Mouse (Mus musculus): ENCODE results near the gene Kctd14. TPM values are rescaled to one million over a fixed set of nuclear protein-coding genes. Genes with fewer than 3 reads are reported as not detected.

Kctd14 gene
- polyA plus RNA-seq, 1 experiment from 2014 or later = 0.72 TPM

GRCm38 (mm10) chr7:97416473-97416872, 34.6 kb upstream of the Kctd14 start:
- H3K9ac ChIP-seq (ENCODE audit: low read depth, low read length) = no peak overlapping the region
- H3K27ac ChIP-seq = no peak overlapping the region
- WGBS = 90% methylated on average over 4 of the region's 4 CpGs
- H3K4me3 ChIP-seq (replicated peaks; ENCODE audit: low read depth, low read length) = no peak overlapping the region
- no peak for TF ChIP-seq CTCF (IDR thresholded peaks at IDR 0.05; ENCODE audit: low read depth)
- no peaks in the 10 kb centered on the region for H3K9me3 ChIP-seq (replicated peaks; ENCODE audit: low read length)
- no peak for ATAC-seq (replicated peaks; ENCODE audit: low FRiP score, low read depth)
- no peaks in the 10 kb centered on the region for H3K4me1 ChIP-seq (replicated peaks; ENCODE audit: insufficient read depth, low read length)
- no peaks in the 10 kb centered on the region for H3K27me3 ChIP-seq (ENCODE audit: insufficient read depth, low read length)
- no peaks in the 10 kb centered on the region for H3K36me3 ChIP-seq (ENCODE audit: insufficient read depth, low read length)
- no peak overlapping the region for H3K4me2 ChIP-seq (ENCODE audit: low read length)
- DNase-seq (ENCODE audit: low spot score) = no peak

- WGBS = 65% methylated on average over 25 of the region's 25 CpGs
- no peak for TF ChIP-seq CTCF (IDR thresholded peaks at IDR 0.05; ENCODE audit: low read depth)
- ATAC-seq (replicated peaks; ENCODE audit: low FRiP score, low read depth) = peak; percentile 37; the same call in 1 of the 2 replicates
- Histone ChIP-seq H3K27ac (no peak within 1 kb of the TSS), H3K9ac (ENCODE audit: low read depth, low read length) (no peak within 1 kb of the TSS), H3K4me2 (ENCODE audit: low read length) (no peak within 1 kb of the TSS), H3K9me3 (replicated peaks; ENCODE audit: low read length) (no peaks in the 10 kb centered on the region), H3K4me3 (replicated peaks; ENCODE audit: low read depth, low read length) (no peak within 1 kb of the TSS), H3K27me3 (ENCODE audit: insufficient read depth, low read length) (no peaks in the 10 kb centered on the region), H3K4me1 (replicated peaks; ENCODE audit: insufficient read depth, low read length) (no peaks in the 10 kb centered on the region), H3K36me3 (ENCODE audit: insufficient read depth, low read length) (no peaks in the 10 kb centered on the region)
- DNase-seq (ENCODE audit: low spot score) = peak; percentile 64
Measured at GRCm38 (mm10) chr7:97416906-97417777, 34.0 kb upstream of the Kctd14 start, which contains the start of gene Thrsp. Gene Thrsp, minus strand, starts transcription at chr7:97417730.

GRCm38 (mm10) chr7:97418717-97419116, 32.4 kb upstream of the Kctd14 start:
- H3K27me3 ChIP-seq (ENCODE audit: insufficient read depth, low read length) = no peaks in the 10 kb centered on the region
- H3K4me3 ChIP-seq (replicated peaks; ENCODE audit: low read depth, low read length) = no peak overlapping the region
- WGBS = 67% methylated on average over 5 of the region's 5 CpGs
- no peak for DNase-seq (ENCODE audit: low spot score)
- no peak overlapping the region for H3K27ac ChIP-seq
- no peak for ATAC-seq (replicated peaks; ENCODE audit: low FRiP score, low read depth)
- no peak overlapping the region for H3K4me2 ChIP-seq (ENCODE audit: low read length)
- H3K4me1 ChIP-seq (replicated peaks; ENCODE audit: insufficient read depth, low read length) = no peaks in the 10 kb centered on the region
- no peak for TF ChIP-seq CTCF (IDR thresholded peaks at IDR 0.05; ENCODE audit: low read depth)
- no peak overlapping the region for H3K9ac ChIP-seq (ENCODE audit: low read depth, low read length)
- H3K36me3 ChIP-seq (ENCODE audit: insufficient read depth, low read length) = no peaks in the 10 kb centered on the region
- H3K9me3 ChIP-seq (replicated peaks; ENCODE audit: low read length) = no peaks in the 10 kb centered on the region

- Histone ChIP-seq H3K9ac (ENCODE audit: low read depth, low read length) (no peak overlapping the region), H3K4me1 (replicated peaks; ENCODE audit: insufficient read depth, low read length) (no peaks in the 10 kb centered on the region), H3K36me3 (ENCODE audit: insufficient read depth, low read length) (no peaks in the 10 kb centered on the region), H3K9me3 (replicated peaks; ENCODE audit: low read length) (no peaks in the 10 kb centered on the region), H3K27me3 (ENCODE audit: insufficient read depth, low read length) (no peaks in the 10 kb centered on the region), H3K4me2 (ENCODE audit: low read length) (no peak overlapping the region), H3K27ac (no peak overlapping the region), H3K4me3 (replicated peaks; ENCODE audit: low read depth, low read length) (no peak overlapping the region)
- ATAC-seq (replicated peaks; ENCODE audit: low FRiP score, low read depth) = no peak
- no peak for TF ChIP-seq CTCF (IDR thresholded peaks at IDR 0.05; ENCODE audit: low read depth)
- DNase-seq (ENCODE audit: low spot score) = no peak
- 84% methylated on average over 5 of the region's 5 CpGs for WGBS
Measured at GRCm38 (mm10) chr7:97419163-97419562, 32.0 kb upstream of the Kctd14 start.

DNA sequence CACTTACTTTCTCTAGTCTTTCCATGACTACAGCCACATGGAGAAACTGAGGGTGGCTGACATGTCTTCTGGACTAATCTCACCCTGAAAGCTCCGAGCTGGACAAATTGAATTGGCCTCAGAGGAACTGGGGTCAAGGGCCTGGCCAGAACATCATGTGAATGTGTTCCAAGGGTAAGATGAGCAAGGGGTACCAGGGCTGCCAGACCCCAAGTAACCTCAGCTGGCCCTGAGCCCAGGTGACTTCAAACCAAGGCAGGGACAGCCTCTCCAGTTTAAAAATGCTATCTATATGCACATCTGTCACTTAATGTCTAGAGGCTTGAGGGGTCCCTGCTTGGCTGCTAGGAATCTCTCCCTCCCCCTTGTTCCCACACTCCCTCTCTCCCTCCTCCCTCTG, 30.7 kb upstream of the Kctd14 start:
- no peak for DNase-seq (ENCODE audit: low spot score)

GRCm38 (mm10) chr7:97420958-97421651, 30.0 kb upstream of the Kctd14 start:
- Histone ChIP-seq H3K4me1 (replicated peaks; ENCODE audit: insufficient read depth, low read length) (no peaks in the 10 kb centered on the region), H3K4me3 (replicated peaks; ENCODE audit: low read depth, low read length) (no peak overlapping the region), H3K4me2 (ENCODE audit: low read length) (no peak overlapping the region), H3K27me3 (ENCODE audit: insufficient read depth, low read length) (no peaks in the 10 kb centered on the region), H3K27ac (no peak overlapping the region), H3K36me3 (ENCODE audit: insufficient read depth, low read length) (no peaks in the 10 kb centered on the region), H3K9ac (ENCODE audit: low read depth, low read length) (no peak overlapping the region), H3K9me3 (replicated peaks; ENCODE audit: low read length) (no peaks in the 10 kb centered on the region)
- DNase-seq (ENCODE audit: low spot score) = no peak
- WGBS = 75% methylated on average over 8 of the region's 8 CpGs
- TF ChIP-seq CTCF (IDR thresholded peaks at IDR 0.05; ENCODE audit: low read depth) = no peak
- no peak for ATAC-seq (replicated peaks; ENCODE audit: low FRiP score, low read depth)

More for the DNA sequence above, 30.7 kb upstream of the Kctd14 start:
- Histone ChIP-seq H3K9me3 (replicated peaks; ENCODE audit: low read length) (no peaks in the 10 kb centered on the region), H3K9ac (ENCODE audit: low read depth, low read length) (no peak overlapping the region), H3K4me1 (replicated peaks; ENCODE audit: insufficient read depth, low read length) (no peaks in the 10 kb centered on the region), H3K4me2 (ENCODE audit: low read length) (no peak overlapping the region), H3K27me3 (ENCODE audit: insufficient read depth, low read length) (no peaks in the 10 kb centered on the region), H3K4me3 (replicated peaks; ENCODE audit: low read depth, low read length) (no peak overlapping the region), H3K27ac (no peak overlapping the region), H3K36me3 (ENCODE audit: insufficient read depth, low read length) (no peaks in the 10 kb centered on the region)
- TF ChIP-seq CTCF (IDR thresholded peaks at IDR 0.05; ENCODE audit: low read depth) = no peak
- no peak for ATAC-seq (replicated peaks; ENCODE audit: low FRiP score, low read depth)
- 38% methylated on average over 1 of the region's 1 CpGs for WGBS

All from kidney, postnatal 0 days (tissue).